Mouse (Mus musculus): Measurements from ENCODE around the gene Ttc8. TPM values are rescaled to one million over a fixed set of nuclear protein-coding genes. Genes with fewer than 3 reads are reported as not detected.

Ttc8 gene
- polyA plus RNA-seq, 1 experiment from 2014 or later, result 14.6 TPM

DNA sequence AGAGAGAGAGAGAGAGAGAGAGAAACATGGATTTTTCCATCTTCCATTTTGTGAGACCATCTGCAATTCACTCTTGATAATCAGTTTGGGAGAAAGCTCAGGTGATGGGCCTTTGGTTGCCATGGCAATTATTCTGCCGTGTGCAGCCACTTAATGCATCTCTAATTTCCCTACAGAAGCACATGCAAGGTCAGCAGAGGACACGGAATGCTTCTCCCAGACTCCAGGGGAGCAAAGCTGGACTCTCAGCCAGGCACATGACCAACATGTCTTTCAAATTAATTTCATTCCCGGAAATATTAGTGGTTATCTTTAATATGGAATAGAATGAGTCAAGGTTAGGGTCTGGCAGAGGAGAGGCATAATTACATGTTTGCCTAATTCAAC lies 71.4 kb downstream of the Ttc8 start:
- ATAC-seq, result no peak
- no peak overlapping the region for H3K4me2 ChIP-seq (ENCODE audit: low read depth, low read length)

DNA sequence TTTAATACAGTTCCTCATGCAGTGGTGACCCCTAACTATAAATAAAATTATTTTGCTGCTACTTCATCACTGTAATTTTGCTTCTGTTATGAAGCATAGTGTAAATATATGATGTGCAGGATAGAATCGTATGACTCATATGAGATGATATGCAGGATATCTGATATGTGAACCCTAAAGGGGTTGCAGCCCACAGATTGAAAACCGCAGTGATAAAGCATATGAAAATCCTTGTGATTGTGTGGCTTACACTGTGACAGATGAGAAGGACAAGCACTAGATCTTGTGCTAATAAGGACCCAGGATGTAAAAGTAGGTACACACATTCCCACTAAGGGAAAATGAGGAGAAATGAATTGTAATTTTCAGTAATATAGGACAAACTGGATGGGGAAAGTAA lies 73.4 kb downstream of the Ttc8 start:
- ATAC-seq, result no peak
- WGBS, result 84% methylated on average over 2 of the region's 2 CpGs
- no peaks in the 10 kb centered on the region for H3K4me1 ChIP-seq (ENCODE audit: control insufficient read depth, insufficient read depth, low read length)
- H3K27ac ChIP-seq (ENCODE audit: low read length), result no peak overlapping the region
- H3K36me3 ChIP-seq (ENCODE audit: control insufficient read depth, insufficient read depth, low read length), result no peaks in the 10 kb centered on the region
- H3K4me2 ChIP-seq (ENCODE audit: low read depth, low read length), result no peak overlapping the region
- H3K9me3 ChIP-seq (ENCODE audit: control insufficient read depth, low read length), result no peaks in the 10 kb centered on the region
- no peaks in the 10 kb centered on the region for H3K27me3 ChIP-seq (replicated peaks; ENCODE audit: control insufficient read depth, insufficient read depth, low read length)
- H3K9ac ChIP-seq (ENCODE audit: low read depth, low read length), result no peak overlapping the region
- no peak overlapping the region for H3K4me3 ChIP-seq (ENCODE audit: low read length)

More for the DNA sequence above, 71.4 kb downstream of the Ttc8 start:
- Histone ChIP-seq H3K27me3 (replicated peaks; ENCODE audit: control insufficient read depth, insufficient read depth, low read length) (no peaks in the 10 kb centered on the region), H3K27ac (ENCODE audit: low read length) (no peak overlapping the region), H3K36me3 (ENCODE audit: control insufficient read depth, insufficient read depth, low read length) (no peaks in the 10 kb centered on the region), H3K9me3 (ENCODE audit: control insufficient read depth, low read length) (no peaks in the 10 kb centered on the region), H3K4me1 (ENCODE audit: control insufficient read depth, insufficient read depth, low read length) (no peaks in the 10 kb centered on the region), H3K9ac (ENCODE audit: low read depth, low read length) (no peak overlapping the region), H3K4me3 (ENCODE audit: low read length) (no peak overlapping the region)
- WGBS, result 85% methylated on average over 3 of the region's 3 CpGs

- no peak overlapping the region for H3K4me2 ChIP-seq (ENCODE audit: low read depth, low read length)
- no peaks in the 10 kb centered on the region for H3K36me3 ChIP-seq (ENCODE audit: control insufficient read depth, insufficient read depth, low read length)
- H3K9ac ChIP-seq (ENCODE audit: low read depth, low read length), result no peak overlapping the region
- ATAC-seq, result no peak
- no peaks in the 10 kb centered on the region for H3K27me3 ChIP-seq (replicated peaks; ENCODE audit: control insufficient read depth, insufficient read depth, low read length)
- 77% methylated on average over 3 of the region's 3 CpGs for WGBS
- no peaks in the 10 kb centered on the region for H3K9me3 ChIP-seq (ENCODE audit: control insufficient read depth, low read length)
- H3K4me1 ChIP-seq (ENCODE audit: control insufficient read depth, insufficient read depth, low read length), result no peaks in the 10 kb centered on the region
- no peak overlapping the region for H3K4me3 ChIP-seq (ENCODE audit: low read length)
- H3K27ac ChIP-seq (ENCODE audit: low read length), result no peak overlapping the region
These were observed 74.0 kb downstream of the Ttc8 start for GRCm38 (mm10) chr12:98994366-98994765.

- H3K4me1 ChIP-seq (ENCODE audit: control insufficient read depth, insufficient read depth, low read length), result no peaks in the 10 kb centered on the region
- H3K9me3 ChIP-seq (ENCODE audit: control insufficient read depth, low read length), result no peaks in the 10 kb centered on the region
- H3K9ac ChIP-seq (ENCODE audit: low read depth, low read length), result no peak overlapping the region
- no peak for ATAC-seq
- no peaks in the 10 kb centered on the region for H3K27me3 ChIP-seq (replicated peaks; ENCODE audit: control insufficient read depth, insufficient read depth, low read length)
- H3K27ac ChIP-seq (ENCODE audit: low read length), result no peak overlapping the region
- WGBS, result 90% methylated on average over 1 of the region's 1 CpGs
- no peaks in the 10 kb centered on the region for H3K36me3 ChIP-seq (ENCODE audit: control insufficient read depth, insufficient read depth, low read length)
- no peak overlapping the region for H3K4me3 ChIP-seq (ENCODE audit: low read length)
- H3K4me2 ChIP-seq (ENCODE audit: low read depth, low read length), result no peak overlapping the region
These were observed 75.5 kb downstream of the Ttc8 start for GRCm38 (mm10) chr12:98995881-98996280.

- H3K9ac ChIP-seq (ENCODE audit: low read depth, low read length), result no peak overlapping the region
- 31% methylated on average over 6 of the region's 6 CpGs for WGBS
- H3K9me3 ChIP-seq (ENCODE audit: control insufficient read depth, low read length), result no peaks in the 10 kb centered on the region
- H3K36me3 ChIP-seq (ENCODE audit: control insufficient read depth, insufficient read depth, low read length), result no peaks in the 10 kb centered on the region
- H3K4me3 ChIP-seq (ENCODE audit: low read length), result no peak overlapping the region
- H3K4me2 ChIP-seq (ENCODE audit: low read depth, low read length), result no peak overlapping the region
- H3K27me3 ChIP-seq (replicated peaks; ENCODE audit: control insufficient read depth, insufficient read depth, low read length), result no peaks in the 10 kb centered on the region
- no peak overlapping the region for H3K27ac ChIP-seq (ENCODE audit: low read length)
- no peaks in the 10 kb centered on the region for H3K4me1 ChIP-seq (ENCODE audit: control insufficient read depth, insufficient read depth, low read length)
- ATAC-seq, result no peak
These were observed 76.2 kb downstream of the Ttc8 start for GRCm38 (mm10) chr12:98996581-98996988.

DNA sequence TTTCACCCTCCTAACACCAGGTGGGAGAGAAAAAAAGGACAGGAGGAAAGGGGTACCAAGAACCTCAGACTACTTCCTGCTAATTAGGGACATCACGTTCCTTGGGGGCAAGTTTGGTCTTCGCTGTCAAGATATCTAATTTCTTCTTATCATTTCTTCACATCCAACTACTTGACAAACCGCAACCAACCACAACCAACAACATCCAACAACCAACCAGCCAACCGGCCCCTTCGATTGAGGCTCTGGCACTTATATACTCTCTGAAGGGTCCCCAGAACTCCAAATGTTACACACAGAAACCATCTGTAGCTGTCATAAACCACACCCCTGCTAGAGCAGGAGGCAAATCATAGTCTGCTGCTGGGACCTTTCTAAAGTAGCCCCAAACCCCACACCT lies 76.7 kb downstream of the Ttc8 start:
- no peaks in the 10 kb centered on the region for H3K36me3 ChIP-seq (ENCODE audit: control insufficient read depth, insufficient read depth, low read length)
- H3K27me3 ChIP-seq (replicated peaks; ENCODE audit: control insufficient read depth, insufficient read depth, low read length), result no peaks in the 10 kb centered on the region
- no peak overlapping the region for H3K4me3 ChIP-seq (ENCODE audit: low read length)
- H3K9me3 ChIP-seq (ENCODE audit: control insufficient read depth, low read length), result no peaks in the 10 kb centered on the region
- no peak overlapping the region for H3K4me2 ChIP-seq (ENCODE audit: low read depth, low read length)
- WGBS, result 82% methylated on average over 5 of the region's 5 CpGs
- ATAC-seq, result no peak
- no peak overlapping the region for H3K27ac ChIP-seq (ENCODE audit: low read length)
- H3K4me1 ChIP-seq (ENCODE audit: control insufficient read depth, insufficient read depth, low read length), result no peaks in the 10 kb centered on the region
- H3K9ac ChIP-seq (ENCODE audit: low read depth, low read length), result no peak overlapping the region

DNA sequence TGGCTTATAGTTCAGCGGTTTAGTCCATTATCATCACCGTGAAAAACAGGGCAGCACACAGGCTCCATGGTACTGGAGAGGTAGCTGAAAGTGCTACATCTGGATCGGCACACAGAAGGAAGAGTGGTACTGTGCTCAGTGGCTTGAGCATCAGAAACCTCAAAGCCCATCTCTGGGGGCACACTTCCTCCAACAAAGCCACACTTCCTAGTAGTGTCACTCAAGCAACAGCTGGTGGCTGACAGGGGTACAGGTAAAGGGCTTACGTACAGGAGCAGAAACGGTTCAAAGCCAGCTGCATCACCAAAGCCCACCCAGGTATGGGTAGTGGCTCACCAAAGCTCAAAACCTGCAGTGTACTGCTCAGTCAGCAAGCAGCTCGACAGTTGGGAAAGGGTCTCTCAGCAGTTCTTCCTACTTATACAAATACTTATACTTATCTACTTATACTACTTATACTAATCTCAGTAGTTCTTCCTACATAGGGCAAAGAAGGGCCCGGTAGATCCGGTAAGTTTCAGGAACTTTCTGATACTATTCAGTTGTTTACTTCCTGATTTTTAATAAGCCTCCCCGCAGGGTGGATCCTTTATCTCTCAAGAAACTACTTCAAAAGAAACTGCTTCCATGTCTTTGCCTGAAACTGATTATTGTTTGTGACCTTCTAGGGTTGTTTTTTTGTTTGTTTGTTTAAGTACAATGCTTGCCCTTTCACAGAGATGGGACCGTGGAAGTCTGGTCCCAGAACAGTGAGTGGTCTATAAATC lies 78.5 kb downstream of the Ttc8 start:
- no peak overlapping the region for H3K27ac ChIP-seq (ENCODE audit: low read length)
- H3K4me1 ChIP-seq (ENCODE audit: control insufficient read depth, insufficient read depth, low read length), result no peaks in the 10 kb centered on the region
- no peak overlapping the region for H3K4me2 ChIP-seq (ENCODE audit: low read depth, low read length)
- no peak overlapping the region for H3K4me3 ChIP-seq (ENCODE audit: low read length)
- H3K36me3 ChIP-seq (ENCODE audit: control insufficient read depth, insufficient read depth, low read length), result no peaks in the 10 kb centered on the region
- no peak overlapping the region for H3K9ac ChIP-seq (ENCODE audit: low read depth, low read length)
- no peak for ATAC-seq
- no peaks in the 10 kb centered on the region for H3K9me3 ChIP-seq (ENCODE audit: control insufficient read depth, low read length)
- WGBS, result 79% methylated on average over 10 of the region's 10 CpGs
- no peaks in the 10 kb centered on the region for H3K27me3 ChIP-seq (replicated peaks; ENCODE audit: control insufficient read depth, insufficient read depth, low read length)

DNA sequence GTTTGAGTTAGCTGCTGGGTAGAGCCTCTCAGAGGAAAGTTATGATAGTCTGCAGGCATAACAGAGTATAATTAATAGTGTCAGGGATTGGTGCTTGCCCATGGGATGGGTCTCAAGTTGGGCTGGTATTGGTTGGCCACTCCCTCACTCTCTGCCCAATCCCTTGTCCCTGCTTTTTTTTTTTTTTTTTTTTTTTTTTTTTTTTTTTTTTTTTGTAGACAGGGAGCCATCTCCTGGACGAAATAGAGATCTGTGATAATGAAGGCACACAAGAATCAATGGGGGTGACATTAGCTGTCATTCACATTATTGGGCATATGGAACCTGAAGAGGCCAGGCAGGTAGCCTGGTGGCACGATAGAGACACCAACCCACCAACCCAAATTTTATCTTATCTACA lies 79.9 kb downstream of the Ttc8 start:
- no peak overlapping the region for H3K4me3 ChIP-seq (ENCODE audit: low read length)
- no peaks in the 10 kb centered on the region for H3K36me3 ChIP-seq (ENCODE audit: control insufficient read depth, insufficient read depth, low read length)
- H3K9me3 ChIP-seq (ENCODE audit: control insufficient read depth, low read length), result no peaks in the 10 kb centered on the region
- no peak overlapping the region for H3K27ac ChIP-seq (ENCODE audit: low read length)
- H3K9ac ChIP-seq (ENCODE audit: low read depth, low read length), result no peak overlapping the region
- WGBS, result 78% methylated on average over 2 of the region's 2 CpGs
- no peaks in the 10 kb centered on the region for H3K4me1 ChIP-seq (ENCODE audit: control insufficient read depth, insufficient read depth, low read length)
- no peaks in the 10 kb centered on the region for H3K27me3 ChIP-seq (replicated peaks; ENCODE audit: control insufficient read depth, insufficient read depth, low read length)
- ATAC-seq, result no peak
- H3K4me2 ChIP-seq (ENCODE audit: low read depth, low read length), result no peak overlapping the region

- Histone ChIP-seq H3K9me3 (ENCODE audit: control insufficient read depth, low read length) (no peaks in the 10 kb centered on the region), H3K9ac (ENCODE audit: low read depth, low read length) (no peak overlapping the region), H3K4me3 (ENCODE audit: low read length) (no peak overlapping the region), H3K4me1 (ENCODE audit: control insufficient read depth, insufficient read depth, low read length) (no peaks in the 10 kb centered on the region), H3K36me3 (ENCODE audit: control insufficient read depth, insufficient read depth, low read length) (no peaks in the 10 kb centered on the region), H3K27ac (ENCODE audit: low read length) (no peak overlapping the region), H3K27me3 (replicated peaks; ENCODE audit: control insufficient read depth, insufficient read depth, low read length) (no peaks in the 10 kb centered on the region), H3K4me2 (ENCODE audit: low read depth, low read length) (no peak overlapping the region)
- WGBS, result 75% methylated on average over 4 of the region's 4 CpGs
- no peak for ATAC-seq
These were observed 82.7 kb downstream of the Ttc8 start for GRCm38 (mm10) chr12:99003046-99003445.

DNA sequence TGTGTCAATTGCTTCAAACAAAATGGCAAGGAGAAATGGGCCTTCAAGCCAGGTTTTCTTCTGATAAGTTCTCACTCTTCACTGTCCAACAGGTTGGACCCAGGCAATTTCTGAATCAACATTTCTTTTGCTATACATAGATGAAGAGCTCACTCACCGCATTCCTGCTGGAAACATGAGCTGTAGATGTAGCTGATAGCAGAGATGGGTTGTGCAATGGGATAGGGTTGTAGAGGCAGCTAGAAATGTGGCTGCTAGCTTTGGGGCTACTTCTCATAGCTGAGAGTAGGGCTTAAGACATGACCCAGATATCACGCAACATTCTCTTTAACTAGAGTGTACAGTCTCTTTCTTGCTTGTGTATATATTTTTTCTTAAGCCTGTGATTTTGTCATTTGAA lies 84.4 kb downstream of the Ttc8 start:
- Histone ChIP-seq H3K9ac (ENCODE audit: low read depth, low read length) (no peak overlapping the region), H3K4me1 (ENCODE audit: control insufficient read depth, insufficient read depth, low read length) (no peaks in the 10 kb centered on the region), H3K4me3 (ENCODE audit: low read length) (no peak overlapping the region), H3K27me3 (replicated peaks; ENCODE audit: control insufficient read depth, insufficient read depth, low read length) (no peaks in the 10 kb centered on the region), H3K4me2 (ENCODE audit: low read depth, low read length) (no peak overlapping the region), H3K9me3 (ENCODE audit: control insufficient read depth, low read length) (no peaks in the 10 kb centered on the region), H3K36me3 (ENCODE audit: control insufficient read depth, insufficient read depth, low read length) (no peaks in the 10 kb centered on the region), H3K27ac (ENCODE audit: low read length) (no peak overlapping the region)
- ATAC-seq, result no peak
- 97% methylated on average over 2 of the region's 2 CpGs for WGBS
